Mouse (Mus musculus): ENCODE measurements at regions not wholly inside any gene's neighbourhood (a gene's known extent, or its start where the extent isn't known, plus 50 kb on each side); places are given as distances from the start of the nearest gene placed in this dataset.

GRCm38 (mm10) chr17:45851723-45852396 lies 118.2 kb upstream of the 1600014C23Rik start:
- no peak overlapping the region for H3K9ac ChIP-seq
- no peaks in the 10 kb centered on the region for H3K9me3 ChIP-seq
- WGBS, result 63% methylated on average over 8 of the region's 8 CpGs
- H3K27me3 ChIP-seq, result 0 out of 2 replicates have a peak, but pooled peaks cover 5% of the 10 kb centered on the region
- H3K36me3 ChIP-seq, result no peaks in the 10 kb centered on the region
- ATAC-seq (ENCODE audit: low read depth), result no peak
- H3K4me1 ChIP-seq (replicated peaks), result peaks cover 5% of the 10 kb centered on the region; the same call in 1 of the 2 replicates
- no peak overlapping the region for H3K4me2 ChIP-seq
- H3K4me3 ChIP-seq, result no peak overlapping the region
- no peak overlapping the region for H3K27ac ChIP-seq (replicated peaks)

- Histone ChIP-seq H3K4me1 (replicated peaks) (peaks cover 5% of the 10 kb centered on the region; the same call in 1 of the 2 replicates), H3K4me3 (no peak overlapping the region), H3K9me3 (no peaks in the 10 kb centered on the region), H3K27ac (replicated peaks) (no peak overlapping the region), H3K36me3 (no peaks in the 10 kb centered on the region), H3K9ac (no peak overlapping the region), H3K4me2 (no peak overlapping the region), H3K27me3 (0 out of 2 replicates have a peak, but pooled peaks cover 5% of the 10 kb centered on the region)
- no peak for ATAC-seq (ENCODE audit: low read depth)
- WGBS, result 83% methylated on average over 6 of the region's 6 CpGs
Observed at GRCm38 (mm10) chr17:45850976-45851375, 117.3 kb upstream of the 1600014C23Rik start.

GRCm38 (mm10) chr17:45850174-45850573 lies 116.5 kb upstream of the 1600014C23Rik start:
- H3K9ac ChIP-seq, result no peak overlapping the region

GRCm38 (mm10) chr17:45848605-45849004 lies 115.0 kb upstream of the 1600014C23Rik start:
- Histone ChIP-seq H3K4me3 (no peak overlapping the region), H3K27ac (replicated peaks) (no peak overlapping the region), H3K9me3 (no peaks in the 10 kb centered on the region), H3K36me3 (no peaks in the 10 kb centered on the region), H3K27me3 (0 out of 2 replicates have a peak, but pooled peaks cover 5% of the 10 kb centered on the region), H3K9ac (no peak overlapping the region), H3K4me2 (no peak overlapping the region), H3K4me1 (replicated peaks) (peaks cover 5% of the 10 kb centered on the region; the same call in 1 of the 2 replicates)
- WGBS, result 38% methylated on average over 8 of the region's 8 CpGs
- ATAC-seq (ENCODE audit: low read depth), result no peak

More at GRCm38 (mm10) chr17:45850174-45850573, 116.5 kb upstream of the 1600014C23Rik start:
- Histone ChIP-seq H3K4me3 (no peak overlapping the region), H3K9me3 (no peaks in the 10 kb centered on the region), H3K4me1 (replicated peaks) (peaks cover 5% of the 10 kb centered on the region; the same call in 1 of the 2 replicates), H3K4me2 (no peak overlapping the region), H3K36me3 (no peaks in the 10 kb centered on the region), H3K27me3 (0 out of 2 replicates have a peak, but pooled peaks cover 5% of the 10 kb centered on the region), H3K27ac (replicated peaks) (no peak overlapping the region)
- 79% methylated on average over 5 of the region's 5 CpGs for WGBS
- no peak for ATAC-seq (ENCODE audit: low read depth)

- H3K36me3 ChIP-seq, result no peaks in the 10 kb centered on the region
- H3K9me3 ChIP-seq, result 0 out of 2 replicates have a peak, but pooled peaks cover 2% of the 10 kb centered on the region
- H3K4me2 ChIP-seq, result no peak overlapping the region
- H3K4me1 ChIP-seq (replicated peaks), result peaks cover 5% of the 10 kb centered on the region; the same call in 1 of the 2 replicates
- WGBS, result 89% methylated on average over 14 of the region's 14 CpGs
- H3K4me3 ChIP-seq, result no peak overlapping the region
- ATAC-seq (ENCODE audit: low read depth), result no peak
- no peaks in the 10 kb centered on the region for H3K27me3 ChIP-seq
- H3K27ac ChIP-seq (replicated peaks), result no peak overlapping the region
- H3K9ac ChIP-seq, result no peak overlapping the region
Observed at GRCm38 (mm10) chr17:45847701-45848378, 114.2 kb upstream of the 1600014C23Rik start.

GRCm38 (mm10) chr17:45845832-45846231 lies 112.2 kb upstream of the 1600014C23Rik start:
- 92% methylated on average over 5 of the region's 5 CpGs for WGBS
- H3K4me1 ChIP-seq (replicated peaks), result no peaks in the 10 kb centered on the region

GRCm38 (mm10) chr17:45836731-45837130 lies 103.1 kb upstream of the 1600014C23Rik start:
- ATAC-seq (ENCODE audit: low read depth), result no peak
- no peaks in the 10 kb centered on the region for H3K27me3 ChIP-seq
- no peaks in the 10 kb centered on the region for H3K9me3 ChIP-seq
- peaks cover 18% of the 10 kb centered on the region for H3K4me1 ChIP-seq (replicated peaks)
- H3K9ac ChIP-seq, result no peak overlapping the region
- WGBS, result 54% methylated on average over 7 of the region's 7 CpGs
- no peak overlapping the region for H3K4me3 ChIP-seq
- H3K27ac ChIP-seq (replicated peaks), result no peak overlapping the region
- H3K36me3 ChIP-seq, result no peaks in the 10 kb centered on the region
- no peak overlapping the region for H3K4me2 ChIP-seq

More at GRCm38 (mm10) chr17:45845832-45846231, 112.2 kb upstream of the 1600014C23Rik start:
- H3K4me3 ChIP-seq, result no peak overlapping the region
- no peak overlapping the region for H3K4me2 ChIP-seq
- H3K27ac ChIP-seq (replicated peaks), result no peak overlapping the region
- 0 out of 2 replicates have a peak, but pooled peaks cover 8% of the 10 kb centered on the region for H3K9me3 ChIP-seq
- H3K27me3 ChIP-seq, result no peaks in the 10 kb centered on the region
- no peaks in the 10 kb centered on the region for H3K36me3 ChIP-seq
- no peak for ATAC-seq (ENCODE audit: low read depth)
- no peak overlapping the region for H3K9ac ChIP-seq

- no peak for ATAC-seq (ENCODE audit: low read depth)
- 61% methylated on average over 7 of the region's 7 CpGs for WGBS
Observed at GRCm38 (mm10) chr17:45836253-45836652, 102.6 kb upstream of the 1600014C23Rik start.

GRCm38 (mm10) chr17:45834518-45835071 lies 101.0 kb upstream of the 1600014C23Rik start:
- H3K9me3 ChIP-seq, result peaks cover 17% of the 10 kb centered on the region
- ATAC-seq (ENCODE audit: low read depth), result no peak
- peaks cover 18% of the 10 kb centered on the region for H3K4me1 ChIP-seq (replicated peaks)
- H3K36me3 ChIP-seq, result no peaks in the 10 kb centered on the region
- no peaks in the 10 kb centered on the region for H3K27me3 ChIP-seq
- H3K9ac ChIP-seq, result no peak overlapping the region
- WGBS, result 70% methylated on average over 10 of the region's 10 CpGs
- no peak overlapping the region for H3K4me3 ChIP-seq
- H3K27ac ChIP-seq (replicated peaks), result no peak overlapping the region
- H3K4me2 ChIP-seq, result no peak overlapping the region

More at GRCm38 (mm10) chr17:45836253-45836652, 102.6 kb upstream of the 1600014C23Rik start:
- Histone ChIP-seq H3K4me1 (replicated peaks) (peaks cover 18% of the 10 kb centered on the region), H3K4me2 (no peak overlapping the region), H3K36me3 (no peaks in the 10 kb centered on the region), H3K27ac (replicated peaks) (no peak overlapping the region), H3K9ac (no peak overlapping the region), H3K9me3 (0 out of 2 replicates have a peak, but pooled peaks cover 4% of the 10 kb centered on the region), H3K27me3 (no peaks in the 10 kb centered on the region), H3K4me3 (no peak overlapping the region)

GRCm38 (mm10) chr17:45830324-45830723 lies 96.7 kb upstream of the 1600014C23Rik start:
- no peak for ATAC-seq (ENCODE audit: low read depth)
- H3K4me3 ChIP-seq, result no peak overlapping the region
- H3K4me1 ChIP-seq (replicated peaks), result peaks cover 12% of the 10 kb centered on the region
- no peaks in the 10 kb centered on the region for H3K36me3 ChIP-seq
- H3K9ac ChIP-seq, result no peak overlapping the region
- peaks cover 17% of the 10 kb centered on the region for H3K9me3 ChIP-seq
- no peak overlapping the region for H3K4me2 ChIP-seq
- no peaks in the 10 kb centered on the region for H3K27me3 ChIP-seq
- H3K27ac ChIP-seq (replicated peaks), result no peak overlapping the region
- 86% methylated on average over 5 of the region's 5 CpGs for WGBS

- Histone ChIP-seq H3K4me2 (no peak overlapping the region), H3K4me3 (no peak overlapping the region), H3K36me3 (no peaks in the 10 kb centered on the region), H3K9me3 (peaks cover 17% of the 10 kb centered on the region), H3K27me3 (no peaks in the 10 kb centered on the region), H3K9ac (no peak overlapping the region), H3K4me1 (replicated peaks) (peaks cover 12% of the 10 kb centered on the region), H3K27ac (replicated peaks) (no peak overlapping the region)
- no peak for ATAC-seq (ENCODE audit: low read depth)
- 71% methylated on average over 9 of the region's 9 CpGs for WGBS
Observed at GRCm38 (mm10) chr17:45829571-45829970, 95.9 kb upstream of the 1600014C23Rik start.

- Histone ChIP-seq H3K27me3 (no peaks in the 10 kb centered on the region), H3K36me3 (no peaks in the 10 kb centered on the region), H3K4me1 (replicated peaks) (peaks cover 7% of the 10 kb centered on the region), H3K27ac (replicated peaks) (no peak overlapping the region), H3K4me2 (no peak overlapping the region), H3K4me3 (no peak overlapping the region), H3K9ac (no peak overlapping the region), H3K9me3 (peaks cover 17% of the 10 kb centered on the region)
- 36% methylated on average over 11 of the region's 11 CpGs for WGBS
- no peak for ATAC-seq (ENCODE audit: low read depth)
Observed at GRCm38 (mm10) chr17:45828843-45829242, 95.2 kb upstream of the 1600014C23Rik start.
